Mouse (Mus musculus): ENCODE data around the gene Nkx2-3.

DNA sequence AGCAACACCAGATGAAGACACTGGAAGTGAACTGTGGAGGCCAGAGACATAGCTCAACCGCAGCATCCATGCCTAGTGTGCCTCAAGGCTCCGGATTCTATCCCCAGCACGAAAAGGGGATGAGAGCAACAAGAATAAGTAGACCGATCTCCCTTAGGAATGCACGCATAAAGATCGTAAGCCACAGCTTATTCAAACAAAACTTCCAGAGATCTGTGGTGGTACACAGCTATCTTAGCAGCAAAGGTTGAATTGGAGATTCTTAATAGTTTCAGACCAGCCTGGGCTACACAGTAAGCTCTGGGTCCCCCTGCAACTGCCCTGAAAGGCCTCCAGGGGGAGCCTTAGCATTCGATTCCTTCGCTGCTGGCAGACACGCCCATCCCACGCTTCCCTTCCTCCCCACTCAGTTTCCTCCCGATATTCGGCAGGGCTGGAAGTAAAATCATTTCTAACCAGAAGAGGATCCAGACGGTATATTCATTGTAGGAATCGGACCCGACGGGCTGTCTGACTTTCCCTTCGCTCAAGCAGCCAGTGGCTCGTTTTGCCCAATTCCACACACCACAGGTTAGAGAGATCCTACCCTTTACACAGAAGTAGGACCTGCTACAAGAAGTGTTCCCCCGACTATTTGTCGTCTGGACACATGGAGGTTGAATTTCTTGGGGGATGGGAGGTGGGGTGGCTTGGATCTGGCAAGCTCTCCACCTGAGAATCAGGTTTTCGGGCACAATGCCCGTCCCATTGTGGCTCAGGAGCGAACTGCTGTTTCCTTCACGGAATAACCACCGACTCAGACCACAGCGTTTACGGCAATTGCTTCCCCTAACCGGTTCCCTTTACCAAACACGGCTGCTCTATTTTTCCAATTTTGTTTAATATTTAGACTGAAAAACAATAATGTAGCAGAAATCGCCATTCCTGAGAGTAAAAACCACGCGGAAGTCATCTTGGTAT, 41.0 kb upstream of the Nkx2-3 start:
- TF ChIP-seq CTCF (IDR thresholded peaks at IDR 0.05) = peak; percentile 96
- no peak for TF ChIP-seq POLR2A (IDR thresholded peaks at IDR 0.05; ENCODE audit: insufficient read depth, low read depth, low read length)

All from heart, adult 2 months (tissue).